Mouse (Mus musculus) adrenal gland, adult 18-20 months (tissue): ENCODE measurements around the gene Tmem202. TPM values are rescaled to one million over a fixed set of nuclear protein-coding genes. Genes with fewer than 3 reads are reported as not detected.

ENCODE experiments used
- DNase-seq, 2 experiments: peaks; one replicate each; pipeline ENCODE4 v3.0.0; 2021 to 2022; ENCODE audit warnings: low spot score in 2 of 2
- long read RNA-seq, 2 experiments: library from polyadenylated mRNA; stranded (forward); transcript quantifications; one replicate each; pipeline ENCODE4 v2.0.0; 2021
- total RNA-seq, 2 experiments: library from RNA; stranded (reverse); gene quantifications; 1 replicate in 1 of 2; 2 replicates in 1 of 2; pipeline ENCODE4 v1.2.3; 2021

Gene Tmem202
- total RNA-seq = 1 to 10 TPM; 2.9 to 3.1 TPM
- long read RNA-seq, experiment 1 = 0 reads
- long read RNA-seq, experiment 2, partial matches to known transcripts = 0 of 2 reads
- long read RNA-seq, experiment 2, other reads (novel, unspliced or antisense) = 2 of 2 reads

DNA sequence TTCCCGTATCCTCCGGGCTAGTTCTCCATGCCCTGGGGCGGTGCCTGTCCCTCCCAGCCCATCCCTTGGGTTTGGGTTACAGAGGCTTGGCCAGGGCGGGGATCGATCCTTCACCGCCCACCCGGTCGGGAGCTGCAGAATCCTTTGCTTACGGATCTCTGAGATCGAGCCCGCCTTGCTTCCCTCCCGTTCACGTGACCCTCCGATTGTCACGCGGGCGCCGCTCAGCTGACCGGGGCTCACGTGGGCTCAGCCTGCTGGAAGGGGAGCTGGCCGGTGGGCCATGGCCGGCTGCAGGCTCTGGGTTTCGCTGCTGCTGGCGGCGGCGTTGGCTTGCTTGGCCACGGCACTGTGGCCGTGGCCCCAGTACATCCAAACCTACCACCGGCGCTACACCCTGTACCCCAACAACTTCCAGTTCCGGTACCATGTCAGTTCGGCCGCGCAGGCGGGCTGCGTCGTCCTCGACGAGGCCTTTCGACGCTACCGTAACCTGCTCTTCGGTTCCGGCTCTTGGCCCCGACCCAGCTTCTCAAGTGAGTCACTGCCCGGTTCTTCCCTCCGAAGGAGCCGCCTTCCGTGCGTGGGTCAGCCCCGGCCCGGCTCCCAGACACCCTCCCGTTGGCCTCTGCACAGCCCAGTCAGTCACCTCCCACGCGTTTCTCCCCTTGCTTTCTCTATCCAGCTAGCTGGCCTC lies at the start of gene Tmem202, which contains the start of gene Hexa:
Gene Tmem202 (minus strand): TSS at position 407 of the 697 bp plus-strand sequence.
Gene Hexa (plus strand): TSS at position 100 of the 697 bp plus-strand sequence.
- DNase-seq = peak; percentile 81

DNA sequence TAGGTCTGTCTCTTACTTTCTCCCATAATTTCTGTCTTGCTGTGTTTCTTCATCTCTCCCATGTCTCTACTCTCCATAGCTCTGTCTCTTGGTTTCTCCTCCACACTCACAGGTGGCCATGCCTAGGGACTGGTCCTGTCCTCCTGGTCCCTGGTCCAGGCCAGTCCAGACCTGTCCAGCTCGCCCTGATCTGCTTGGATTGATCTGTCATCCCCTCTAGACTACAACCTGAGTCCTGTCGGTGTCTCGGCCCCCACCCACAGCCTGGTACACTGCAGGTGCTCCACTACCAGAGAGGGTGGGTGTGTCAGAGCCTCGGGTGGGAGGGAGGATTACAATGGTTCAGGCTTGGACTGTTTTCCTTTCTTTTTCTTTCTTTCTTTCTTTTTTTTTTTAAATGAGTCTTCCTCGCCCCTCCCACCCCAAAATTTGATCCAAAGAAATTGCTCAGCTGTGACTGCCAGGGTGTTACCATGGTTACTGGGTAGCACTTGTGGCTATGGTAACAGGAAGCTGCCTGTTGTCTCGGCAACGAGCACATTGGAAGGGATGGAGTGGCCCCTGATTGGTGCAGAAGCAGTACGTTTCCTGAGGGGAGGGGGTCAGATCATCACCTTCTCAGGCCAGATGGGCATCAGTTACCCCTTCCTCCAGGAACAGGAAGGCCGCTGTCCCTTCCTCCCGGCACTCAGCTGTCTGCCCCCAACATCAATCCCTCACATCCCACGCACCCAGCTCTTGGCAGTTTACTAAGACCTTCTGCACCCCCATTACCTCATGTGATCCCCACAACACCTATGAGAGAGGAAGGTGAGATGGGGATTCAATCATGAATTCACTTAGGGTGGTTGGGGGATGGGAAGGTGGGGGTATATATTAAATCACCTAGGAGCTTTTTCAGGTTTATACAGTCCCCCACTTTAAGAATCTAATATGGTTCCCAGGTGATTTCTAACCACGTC lies 49.3 kb upstream of the Tmem202 start:
- no peak for DNase-seq

DNA sequence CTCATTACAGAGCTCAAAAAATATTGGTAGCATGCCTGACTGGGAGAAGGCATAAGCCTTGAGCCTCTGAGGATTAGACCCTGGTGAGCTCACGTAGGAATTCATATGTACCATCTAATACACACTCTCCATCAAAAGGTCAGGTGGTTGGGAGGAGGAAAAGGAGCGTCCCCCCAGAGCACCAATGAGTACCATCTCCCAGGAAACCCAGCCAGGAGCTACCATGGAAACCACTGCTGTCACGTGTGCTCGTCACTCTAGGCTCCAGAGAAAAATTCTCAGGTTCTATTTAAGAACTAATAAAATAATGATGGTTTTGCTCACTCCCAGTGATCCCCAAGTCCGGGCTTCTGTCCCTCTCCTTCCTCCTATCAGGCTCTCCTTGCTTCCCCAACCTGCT lies 48.6 kb upstream of the Tmem202 start:
- no peak for DNase-seq

- peak; percentile 64 to 66 for DNase-seq
Measured at GRCm38 (mm10) chr9:59584871-59585308, 45.2 kb upstream of the Tmem202 start.

GRCm38 (mm10) chr9:59578505-59578867 lies 38.8 kb upstream of the Tmem202 start:
- DNase-seq = no peak

GRCm38 (mm10) chr9:59577844-59578504 lies 38.3 kb upstream of the Tmem202 start, which contains the start of gene Celf6:
Gene Celf6 (plus strand): TSS chr9:59577917.
- peak; percentile 86 to 88 for DNase-seq

DNA sequence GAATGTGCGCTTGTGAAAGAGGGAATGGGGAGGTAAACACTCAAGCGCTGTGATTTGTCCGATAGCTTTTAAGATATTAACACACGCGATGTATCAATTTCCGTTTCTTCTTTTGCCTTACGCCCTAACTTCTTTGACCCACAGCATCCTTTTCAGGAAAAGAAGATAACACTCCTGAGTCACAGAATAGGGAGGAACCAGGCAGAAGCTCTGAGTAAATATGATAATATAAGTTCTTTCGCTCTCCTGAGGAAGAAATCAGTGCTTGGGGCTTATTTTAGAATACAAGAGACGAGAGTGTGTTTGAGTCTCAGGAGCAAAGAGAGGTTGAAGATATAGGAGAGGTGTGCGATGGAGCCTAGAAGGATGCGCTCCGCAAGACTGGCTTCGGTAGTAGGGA lies 37.8 kb upstream of the Tmem202 start:
- DNase-seq = no peak

DNA sequence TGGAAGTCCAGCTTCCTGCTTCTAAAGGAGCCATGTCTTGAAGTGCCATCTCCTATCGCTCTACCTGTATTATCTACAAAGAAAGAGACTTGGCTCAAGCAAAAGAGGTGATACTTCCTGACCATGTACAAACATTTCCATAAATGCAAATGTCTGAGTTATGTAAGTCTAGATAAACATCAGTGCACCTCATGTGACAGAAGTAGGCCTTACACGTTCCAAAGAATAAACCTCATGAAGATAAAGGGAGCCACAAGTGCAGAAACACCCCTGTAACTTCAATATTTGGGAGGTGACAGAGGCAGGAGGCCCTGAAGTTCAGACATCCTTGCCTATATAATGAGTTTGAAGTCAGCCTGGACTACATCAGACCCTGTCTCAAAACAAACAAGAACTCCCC lies 32.2 kb upstream of the Tmem202 start:
- no peak for DNase-seq

- peak; percentile 54 to 62 for DNase-seq
Measured at GRCm38 (mm10) chr9:59567111-59567510, 27.5 kb upstream of the Tmem202 start.

DNA sequence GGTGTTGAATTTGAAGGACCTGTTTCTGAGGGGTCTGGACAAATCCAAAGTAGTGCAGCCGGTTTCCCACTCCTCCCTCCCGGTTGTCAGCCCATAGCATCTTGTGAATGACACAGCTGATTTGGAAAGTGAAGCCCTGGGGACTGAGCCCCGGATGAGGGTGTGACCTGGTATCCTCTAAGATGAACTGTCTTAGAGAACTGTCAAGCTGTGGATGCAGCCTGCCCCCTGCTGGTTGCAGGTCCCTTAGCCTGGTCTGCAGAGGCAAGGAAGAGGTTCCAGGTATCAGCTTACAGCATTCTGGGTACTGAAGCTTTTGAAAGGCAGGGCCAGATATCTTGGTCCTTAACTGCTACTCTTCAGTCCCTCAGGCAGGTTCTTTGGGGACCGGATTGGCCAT lies 26.0 kb upstream of the Tmem202 start:
- peak; percentile 79 to 85 for DNase-seq

GRCm38 (mm10) chr9:59553719-59554118 lies 14.1 kb upstream of the Tmem202 start:
- DNase-seq = no peak

DNA sequence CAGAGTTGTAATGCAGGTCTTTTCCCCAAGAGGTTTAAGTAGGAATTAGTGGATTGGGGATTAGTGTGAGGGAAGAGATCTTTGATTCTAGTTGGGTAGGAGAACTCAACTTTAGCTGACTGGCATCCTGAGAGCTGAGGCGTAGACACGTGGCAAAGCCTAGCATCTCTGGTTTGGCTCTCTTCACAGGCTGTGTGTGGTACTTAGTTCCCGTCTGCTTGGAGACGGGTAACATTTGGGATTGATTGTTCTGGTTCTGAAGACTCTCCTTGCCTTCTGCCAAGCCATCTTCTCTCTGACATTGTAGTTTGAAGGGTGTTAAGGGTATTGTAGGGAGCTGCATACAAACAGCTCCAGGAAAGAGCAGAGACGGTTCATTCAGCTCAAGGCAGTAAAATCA lies 13.0 kb upstream of the Tmem202 start:
- no peak for DNase-seq

- no peak for DNase-seq
Measured at GRCm38 (mm10) chr9:59551620-59552031, 12.0 kb upstream of the Tmem202 start.

DNA sequence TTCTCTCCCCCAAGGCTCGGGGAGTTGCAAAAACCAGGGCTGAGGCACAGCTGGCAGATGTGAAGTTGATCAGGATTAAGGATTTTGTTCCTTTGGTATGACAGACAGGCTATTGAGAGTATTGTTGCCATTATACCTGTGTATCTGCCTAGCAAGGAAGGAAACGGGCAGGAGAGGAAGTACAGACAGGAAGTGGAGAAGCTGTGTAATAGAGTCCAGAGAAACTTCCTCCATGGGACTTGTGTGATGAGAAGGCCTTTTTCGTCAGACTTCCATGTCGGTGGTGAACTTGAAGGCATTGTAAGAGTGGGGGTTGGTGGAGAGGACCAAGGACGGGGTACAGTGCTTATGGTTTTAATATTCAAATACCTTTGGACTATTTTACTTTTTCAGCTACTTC lies 11.4 kb upstream of the Tmem202 start:
- DNase-seq = no peak

DNA sequence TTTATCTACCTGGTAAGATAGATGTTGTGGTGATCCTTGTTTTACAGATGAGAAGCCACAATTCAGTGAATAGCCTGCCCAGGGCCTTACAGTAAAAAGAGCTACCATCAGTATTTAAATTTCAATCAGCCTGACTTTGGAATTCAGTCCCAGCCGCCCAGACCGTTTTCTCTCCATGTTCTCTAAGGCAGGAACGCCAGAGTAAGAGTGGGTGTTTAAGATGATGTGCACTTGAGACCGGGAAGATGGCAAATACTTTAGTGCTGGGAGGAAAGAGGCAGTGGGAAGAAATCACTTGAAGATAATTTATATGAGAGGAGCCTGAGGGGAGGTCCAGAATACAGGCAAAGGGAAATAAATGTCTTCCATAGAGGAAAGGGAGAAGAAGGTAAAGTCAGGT lies 10.4 kb upstream of the Tmem202 start:
- no peak for DNase-seq

DNA sequence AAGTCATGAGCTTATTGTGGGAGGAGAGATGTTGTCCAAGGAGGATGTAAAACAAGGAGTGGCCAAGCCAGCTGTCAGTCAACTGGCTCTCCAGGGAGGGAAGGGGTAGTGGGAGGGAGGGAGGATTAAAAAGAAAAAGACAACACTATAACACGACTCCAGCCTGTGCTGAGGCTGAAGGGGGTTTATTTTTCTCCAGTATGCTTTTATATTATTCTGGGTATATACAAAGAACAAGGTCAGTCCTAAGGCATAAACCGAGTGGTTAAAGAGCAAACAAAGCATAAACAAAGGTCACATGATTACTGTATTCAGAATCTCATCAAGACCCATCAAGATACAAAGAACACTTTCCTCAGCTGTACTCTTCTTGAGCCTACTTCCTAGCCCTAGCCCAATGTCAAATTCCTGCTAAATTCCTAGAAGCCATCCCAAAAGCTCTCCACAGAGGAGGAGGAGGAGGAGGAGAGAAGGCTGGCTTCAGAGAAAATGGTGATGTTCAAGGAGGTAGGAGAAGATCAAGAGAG lies 9.4 kb upstream of the Tmem202 start:
- DNase-seq = no peak

DNA sequence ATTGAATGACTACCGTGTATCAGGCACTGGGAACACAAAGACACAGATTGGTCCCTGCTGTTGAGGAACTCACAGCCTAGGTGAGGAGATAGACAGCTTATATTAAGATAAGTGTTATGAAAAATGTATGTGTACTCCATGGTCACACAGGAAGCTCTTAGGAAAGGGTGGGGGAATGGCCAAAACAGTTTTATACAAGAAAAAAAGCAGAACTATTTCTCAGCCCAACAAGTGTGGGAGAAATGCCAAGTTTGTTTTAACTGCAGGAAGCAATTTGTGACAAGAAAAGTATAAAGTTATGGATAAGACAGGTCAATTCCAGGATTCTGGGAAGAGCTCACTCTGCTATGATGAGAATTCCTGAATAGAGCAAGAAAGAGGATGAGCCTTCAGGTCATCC lies 8.2 kb upstream of the Tmem202 start:
- no peak for DNase-seq

GRCm38 (mm10) chr9:59544739-59545138 lies 5.1 kb upstream of the Tmem202 start:
- DNase-seq = no peak

- DNase-seq = no peak
Measured at GRCm38 (mm10) chr9:59542766-59543324, 3.2 kb upstream of the Tmem202 start.

GRCm38 (mm10) chr9:59541617-59542016 lies 2.0 kb upstream of the Tmem202 start:
- no peak for DNase-seq

GRCm38 (mm10) chr9:59537651-59538050 lies 2.0 kb downstream of the Tmem202 start:
- DNase-seq = peak; percentile 37 to 50
